Mouse (Mus musculus): ENCODE results near the gene Sirpb1b.
"Not testable (repeated sequence)": the region's sequence is repeated elsewhere in the genome, so short reads cannot be mapped to it uniquely, and the experiment has no call there.

GRCm38 (mm10) chr3:15586665-15587064 lies 11.8 kb upstream of the Sirpb1b start:
- TF ChIP-seq CTCF, EP300 (IDR thresholded peaks at IDR 0.05; ENCODE audit: low read depth): not testable (repeated sequence)
